Mouse (Mus musculus): ENCODE measurements at regions not wholly inside any gene's neighbourhood (a gene's known extent, or its start where the extent isn't known, plus 50 kb on each side); places are given as distances from the start of the nearest gene placed in this dataset.

DNA sequence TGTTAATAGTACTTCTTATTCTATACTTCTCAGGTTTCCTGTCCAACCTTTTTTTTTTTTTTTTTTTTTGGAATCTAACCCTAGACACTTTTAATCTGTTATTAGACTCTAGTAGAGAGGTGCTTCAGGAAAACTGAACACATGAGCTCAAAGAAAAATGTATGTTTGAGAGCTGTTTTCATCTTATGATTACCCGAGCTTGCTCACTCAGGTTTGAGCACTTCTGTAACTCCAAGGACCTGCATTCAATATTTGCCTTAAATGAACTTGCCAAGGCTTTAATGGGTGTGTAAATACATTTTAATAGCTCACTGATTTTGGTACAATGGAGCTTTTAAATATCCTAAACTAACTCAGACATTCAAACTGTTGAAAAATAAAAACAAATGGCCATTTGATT, 367.8 kb downstream of the Nr2f2 start:
- Histone ChIP-seq H3K27me3 (ENCODE audit: control insufficient read depth, insufficient read depth, low read length) (no peaks in the 10 kb centered on the region), H3K9ac (ENCODE audit: low read length) (no peak overlapping the region), H3K4me2 (ENCODE audit: low read depth, severe bottlenecking) (no peak overlapping the region), H3K36me3 (ENCODE audit: control insufficient read depth, insufficient read depth, low read length) (no peaks in the 10 kb centered on the region), H3K9me3 (ENCODE audit: control insufficient read depth, low read length) (no peaks in the 10 kb centered on the region), H3K4me3 (ENCODE audit: low read depth, low read length) (no peak overlapping the region), H3K27ac (replicated peaks; ENCODE audit: low read depth, low read length) (no peak overlapping the region), H3K4me1 (ENCODE audit: control insufficient read depth, insufficient read depth, low read length) (peaks cover 4% of the 10 kb centered on the region; the same call in 1 of the 2 replicates)
- no peak for DNase-seq (ENCODE audit: low spot score)
- no peak for ATAC-seq (ENCODE audit: insufficient number of reproducible peaks, low FRiP score, low TSS enrichment, low read depth)
- WGBS, result 76% methylated on average over 1 of the region's 1 CpGs

DNA sequence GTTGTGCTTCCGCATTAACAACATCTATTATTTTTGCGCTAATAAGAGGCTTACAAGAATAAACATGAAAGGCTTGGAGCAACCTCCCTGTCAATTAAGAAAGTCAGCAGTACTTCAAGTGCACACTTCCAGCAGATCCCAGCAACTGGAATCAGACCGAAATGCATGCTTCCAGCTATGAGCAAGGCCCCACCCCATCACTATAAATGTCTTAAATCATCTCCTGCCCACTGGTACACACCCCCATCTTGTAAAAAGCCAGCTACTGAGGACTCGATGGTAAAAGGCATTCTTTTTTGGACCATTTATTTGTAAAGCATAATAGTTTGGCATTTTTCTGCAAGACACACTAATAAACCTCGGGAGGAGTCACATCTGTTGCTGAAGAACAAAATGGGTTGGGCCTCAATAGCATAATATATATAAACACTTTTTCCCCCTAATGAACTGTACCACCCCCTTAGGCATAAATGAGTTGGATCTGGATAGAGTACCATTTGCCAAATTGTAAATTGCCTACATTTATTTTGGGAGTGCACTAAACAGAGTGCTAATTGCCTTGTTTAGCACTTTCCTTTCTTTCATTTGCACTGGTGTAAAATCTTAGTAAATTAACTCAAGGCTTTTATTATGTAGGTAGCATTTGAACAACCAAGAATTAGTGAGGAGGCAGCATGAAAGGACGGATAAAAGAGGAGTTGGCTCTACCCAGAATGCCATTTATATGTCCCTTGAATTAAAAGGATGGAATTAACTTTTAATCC, 371.8 kb downstream of the Nr2f2 start:
- ATAC-seq (ENCODE audit: insufficient number of reproducible peaks, low FRiP score, low TSS enrichment, low read depth) (no peak), DNase-seq (ENCODE audit: low spot score) (peak; percentile 22)
- Histone ChIP-seq H3K4me1 (ENCODE audit: control insufficient read depth, insufficient read depth, low read length) (peaks cover 10% of the 10 kb centered on the region; the same call in 1 of the 2 replicates), H3K9me3 (ENCODE audit: control insufficient read depth, low read length) (no peaks in the 10 kb centered on the region), H3K9ac (ENCODE audit: low read length) (no peak overlapping the region), H3K36me3 (ENCODE audit: control insufficient read depth, insufficient read depth, low read length) (no peaks in the 10 kb centered on the region), H3K4me2 (ENCODE audit: low read depth, severe bottlenecking) (no peak overlapping the region), H3K27me3 (ENCODE audit: control insufficient read depth, insufficient read depth, low read length) (no peaks in the 10 kb centered on the region), H3K27ac (replicated peaks; ENCODE audit: low read depth, low read length) (no peak overlapping the region), H3K4me3 (ENCODE audit: low read depth, low read length) (no peak overlapping the region)
- 44% methylated on average over 6 of the region's 6 CpGs for WGBS

DNA sequence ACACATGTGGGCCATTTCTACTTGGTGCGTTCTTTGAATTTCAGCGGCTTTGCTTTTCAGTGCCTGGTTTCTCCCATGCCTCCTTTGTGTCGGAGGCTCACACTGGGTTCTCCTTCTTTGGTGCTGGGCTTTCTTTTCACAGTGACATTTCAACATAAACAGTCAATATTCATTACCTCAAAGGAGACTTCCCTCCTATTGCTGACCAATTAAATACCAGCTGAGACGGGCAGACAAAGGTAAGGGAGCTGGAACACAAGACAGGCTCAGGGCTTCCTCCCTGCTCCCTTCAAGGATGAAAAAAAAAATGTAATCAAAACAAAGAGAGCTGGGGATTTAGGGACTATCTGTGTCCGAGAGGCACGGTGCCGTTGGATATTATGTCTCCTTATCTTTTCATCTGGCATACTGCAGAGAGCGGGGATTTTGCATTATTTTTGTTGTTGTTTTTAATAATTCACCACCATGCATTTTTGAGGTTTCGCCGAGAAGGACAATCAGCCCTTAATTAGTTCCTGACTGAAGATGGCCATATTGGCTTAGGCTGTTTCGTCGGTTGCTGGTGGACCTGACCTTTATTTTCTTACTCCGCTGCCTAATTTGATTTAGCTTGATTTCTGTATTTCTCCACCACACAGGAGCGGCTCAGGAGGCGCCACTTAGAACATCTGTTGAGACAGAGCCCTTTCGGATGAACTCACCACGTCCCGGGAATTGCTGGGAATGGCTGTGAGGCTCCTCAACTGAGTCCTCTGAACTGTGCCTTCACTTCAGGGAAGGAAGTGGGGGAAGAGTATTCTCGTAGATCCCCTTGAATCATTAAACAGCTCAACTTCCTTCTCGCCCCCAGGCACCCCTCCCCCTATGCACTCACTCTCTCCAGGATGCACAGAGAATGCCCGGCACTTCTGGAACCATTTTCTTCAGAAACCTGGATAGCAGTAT, 373.9 kb downstream of the Nr2f2 start:
- Histone ChIP-seq H3K4me3 (ENCODE audit: low read depth, low read length) (peak overlapping the region; percentile 14; the same call in 1 of the 2 replicates), H3K27me3 (ENCODE audit: control insufficient read depth, insufficient read depth, low read length) (no peaks in the 10 kb centered on the region), H3K27ac (replicated peaks; ENCODE audit: low read depth, low read length) (no peak overlapping the region), H3K9me3 (ENCODE audit: control insufficient read depth, low read length) (no peaks in the 10 kb centered on the region), H3K4me2 (ENCODE audit: low read depth, severe bottlenecking) (peak overlapping the region; percentile 48), H3K36me3 (ENCODE audit: control insufficient read depth, insufficient read depth, low read length) (no peaks in the 10 kb centered on the region), H3K4me1 (ENCODE audit: control insufficient read depth, insufficient read depth, low read length) (peaks cover 15% of the 10 kb centered on the region), H3K9ac (ENCODE audit: low read length) (no peak overlapping the region; the same call in 1 of the 2 replicates)
- ATAC-seq (ENCODE audit: insufficient number of reproducible peaks, low FRiP score, low TSS enrichment, low read depth) (no peak), DNase-seq (ENCODE audit: low spot score) (peak; percentile 24)
- WGBS, result 6% methylated on average over 21 of the region's 21 CpGs

DNA sequence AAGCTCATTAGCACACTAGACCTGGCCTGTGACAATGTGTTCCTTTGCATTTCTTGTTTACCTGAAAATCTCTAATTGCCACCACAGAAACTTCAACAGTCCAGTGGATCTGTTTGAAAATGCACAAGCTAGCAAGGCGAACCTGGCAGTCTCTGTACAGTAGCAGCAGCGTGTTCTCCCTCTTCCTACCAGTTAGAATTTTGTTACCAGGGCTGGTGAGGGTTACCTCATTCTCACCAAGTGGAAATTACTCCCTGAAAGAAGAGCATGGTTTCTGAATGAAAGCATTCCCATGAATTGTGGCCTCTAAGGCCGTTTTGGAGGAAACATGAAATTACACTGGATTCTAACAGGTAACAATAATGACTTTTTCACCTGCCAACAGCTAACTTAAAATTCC, 374.6 kb downstream of the Nr2f2 start:
- no peaks in the 10 kb centered on the region for H3K27me3 ChIP-seq (ENCODE audit: control insufficient read depth, insufficient read depth, low read length)
- ATAC-seq (ENCODE audit: insufficient number of reproducible peaks, low FRiP score, low TSS enrichment, low read depth) (no peak), DNase-seq (ENCODE audit: low spot score) (peak; percentile 22)
- H3K36me3 ChIP-seq (ENCODE audit: control insufficient read depth, insufficient read depth, low read length), result no peaks in the 10 kb centered on the region
- peak overlapping the region; percentile 48; the same call in 1 of the 2 replicates for H3K4me2 ChIP-seq (ENCODE audit: low read depth, severe bottlenecking)
- H3K27ac ChIP-seq (replicated peaks; ENCODE audit: low read depth, low read length), result no peak overlapping the region
- no peak overlapping the region for H3K4me3 ChIP-seq (ENCODE audit: low read depth, low read length)
- no peak overlapping the region for H3K9ac ChIP-seq (ENCODE audit: low read length)
- no peaks in the 10 kb centered on the region for H3K9me3 ChIP-seq (ENCODE audit: control insufficient read depth, low read length)
- peaks cover 15% of the 10 kb centered on the region for H3K4me1 ChIP-seq (ENCODE audit: control insufficient read depth, insufficient read depth, low read length)
- WGBS, result 18% methylated on average over 3 of the region's 3 CpGs

DNA sequence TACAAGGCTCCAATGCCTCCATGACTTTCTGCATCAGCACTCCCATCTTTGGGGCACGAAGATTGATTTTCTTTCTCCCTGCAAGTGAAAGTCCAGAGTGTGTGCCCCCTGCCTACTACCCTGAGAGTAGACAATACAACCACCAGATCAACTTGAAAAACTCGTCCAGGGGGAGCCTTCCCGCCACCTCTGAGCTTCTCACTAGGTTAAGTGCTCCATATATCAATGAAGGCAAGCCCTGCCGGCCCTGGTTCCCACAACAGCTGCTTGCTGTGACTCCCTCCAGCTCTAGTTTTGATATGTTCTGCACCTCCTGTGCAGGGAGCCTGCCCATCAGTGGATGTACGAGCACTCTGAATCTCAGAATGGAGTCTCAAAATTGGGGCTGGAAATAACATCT, 377.8 kb downstream of the Nr2f2 start:
- ATAC-seq (ENCODE audit: insufficient number of reproducible peaks, low FRiP score, low TSS enrichment, low read depth), result no peak

DNA sequence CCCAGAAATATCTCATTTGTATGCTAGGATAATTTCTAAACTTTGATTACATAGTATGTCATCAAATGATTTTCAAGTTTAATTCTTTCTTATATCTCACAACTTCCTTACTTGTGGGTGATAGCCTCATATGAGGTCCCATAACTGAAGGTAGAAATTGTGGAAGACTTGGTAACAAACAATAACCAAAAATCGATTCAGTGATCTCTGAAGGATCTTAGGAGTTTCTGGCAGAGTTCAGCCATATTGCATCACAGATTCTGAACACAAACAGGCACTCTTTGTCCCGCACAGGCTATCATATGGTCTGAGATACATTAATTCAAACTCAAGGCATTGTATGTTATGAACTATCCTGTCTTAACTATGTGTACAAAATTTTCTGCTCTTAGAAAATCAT, 385.2 kb downstream of the Nr2f2 start:
- Histone ChIP-seq H3K36me3 (ENCODE audit: control insufficient read depth, insufficient read depth, low read length) (no peaks in the 10 kb centered on the region), H3K4me1 (ENCODE audit: control insufficient read depth, insufficient read depth, low read length) (no peaks in the 10 kb centered on the region), H3K27ac (replicated peaks; ENCODE audit: low read depth, low read length) (no peak overlapping the region), H3K27me3 (ENCODE audit: control insufficient read depth, insufficient read depth, low read length) (no peaks in the 10 kb centered on the region), H3K4me3 (ENCODE audit: low read depth, low read length) (no peak overlapping the region), H3K9ac (ENCODE audit: low read length) (no peak overlapping the region), H3K4me2 (ENCODE audit: low read depth, severe bottlenecking) (no peak overlapping the region), H3K9me3 (ENCODE audit: control insufficient read depth, low read length) (no peaks in the 10 kb centered on the region)
- ATAC-seq (ENCODE audit: insufficient number of reproducible peaks, low FRiP score, low TSS enrichment, low read depth), result no peak
- 74% methylated on average over 2 of the region's 2 CpGs for WGBS
- no peak for DNase-seq (ENCODE audit: low spot score)

More for the DNA sequence above, 377.8 kb downstream of the Nr2f2 start:
- Histone ChIP-seq H3K27me3 (ENCODE audit: control insufficient read depth, insufficient read depth, low read length) (no peaks in the 10 kb centered on the region), H3K4me2 (ENCODE audit: low read depth, severe bottlenecking) (peak overlapping the region; percentile 1; the same call in 1 of the 2 replicates), H3K36me3 (ENCODE audit: control insufficient read depth, insufficient read depth, low read length) (no peaks in the 10 kb centered on the region), H3K9me3 (ENCODE audit: control insufficient read depth, low read length) (no peaks in the 10 kb centered on the region), H3K4me1 (ENCODE audit: control insufficient read depth, insufficient read depth, low read length) (peaks cover 15% of the 10 kb centered on the region), H3K9ac (ENCODE audit: low read length) (no peak overlapping the region), H3K4me3 (ENCODE audit: low read depth, low read length) (no peak overlapping the region), H3K27ac (replicated peaks; ENCODE audit: low read depth, low read length) (no peak overlapping the region)
- peak; percentile 58 for DNase-seq (ENCODE audit: low spot score)
- 3% methylated on average over 5 of the region's 5 CpGs for WGBS

DNA sequence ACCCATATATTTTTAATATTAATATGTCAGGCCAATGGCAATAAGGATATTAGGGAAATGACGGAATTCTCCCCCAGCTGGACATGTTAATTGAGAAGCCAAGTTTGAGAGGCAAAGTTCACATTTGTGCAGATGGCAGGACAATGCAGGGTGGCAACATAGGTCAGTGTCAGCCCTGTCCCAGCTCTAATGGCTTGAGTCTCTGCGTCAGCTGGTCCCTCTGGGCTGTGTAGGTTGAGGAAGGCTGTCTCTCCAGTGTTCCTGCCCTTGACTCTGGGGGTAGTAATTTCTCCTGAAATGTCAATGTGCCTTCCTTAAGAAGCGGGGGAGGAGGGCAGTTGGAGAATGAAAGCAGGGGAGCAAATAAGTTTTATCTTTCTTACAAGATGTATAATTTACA, 390.2 kb downstream of the Nr2f2 start:
- Histone ChIP-seq H3K4me1 (ENCODE audit: control insufficient read depth, insufficient read depth, low read length) (no peaks in the 10 kb centered on the region), H3K36me3 (ENCODE audit: control insufficient read depth, insufficient read depth, low read length) (no peaks in the 10 kb centered on the region), H3K9me3 (ENCODE audit: control insufficient read depth, low read length) (no peaks in the 10 kb centered on the region), H3K4me3 (ENCODE audit: low read depth, low read length) (no peak overlapping the region), H3K27ac (replicated peaks; ENCODE audit: low read depth, low read length) (no peak overlapping the region), H3K9ac (ENCODE audit: low read length) (no peak overlapping the region), H3K27me3 (ENCODE audit: control insufficient read depth, insufficient read depth, low read length) (no peaks in the 10 kb centered on the region), H3K4me2 (ENCODE audit: low read depth, severe bottlenecking) (no peak overlapping the region)
- ATAC-seq (ENCODE audit: insufficient number of reproducible peaks, low FRiP score, low TSS enrichment, low read depth) (no peak), DNase-seq (ENCODE audit: low spot score) (no peak)
- WGBS, result 78% methylated on average over 3 of the region's 3 CpGs

DNA sequence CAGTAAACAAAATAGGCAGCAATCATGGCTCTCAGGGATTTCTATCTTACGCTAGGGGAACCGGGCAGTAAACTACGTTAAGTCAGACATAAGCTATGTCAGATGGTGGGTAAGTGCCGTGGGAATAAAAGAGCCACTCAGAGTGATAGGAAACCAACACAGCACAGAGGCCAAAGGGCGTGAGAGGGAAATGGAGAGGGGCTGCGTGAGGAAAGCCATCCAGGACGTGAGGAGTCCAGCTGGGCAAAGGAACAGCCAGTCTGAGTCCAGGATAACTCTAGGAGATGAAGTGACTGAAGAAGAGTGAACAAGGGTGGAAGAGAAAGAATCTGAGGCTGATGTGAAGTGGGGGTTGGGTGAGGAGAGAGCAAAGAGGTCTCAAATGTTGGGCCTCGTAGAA, 402.5 kb downstream of the Nr2f2 start:
- H3K9me3 ChIP-seq (ENCODE audit: control insufficient read depth, low read length), result no peaks in the 10 kb centered on the region
- WGBS, result 63% methylated on average over 8 of the region's 8 CpGs
- no peak overlapping the region for H3K4me3 ChIP-seq (ENCODE audit: low read depth, low read length)
- no peak for ATAC-seq (ENCODE audit: insufficient number of reproducible peaks, low FRiP score, low TSS enrichment, low read depth)
- no peaks in the 10 kb centered on the region for H3K4me1 ChIP-seq (ENCODE audit: control insufficient read depth, insufficient read depth, low read length)
- no peak overlapping the region for H3K4me2 ChIP-seq (ENCODE audit: low read depth, severe bottlenecking)
- no peak overlapping the region for H3K27ac ChIP-seq (replicated peaks; ENCODE audit: low read depth, low read length)
- H3K9ac ChIP-seq (ENCODE audit: low read length), result no peak overlapping the region
- no peak for DNase-seq (ENCODE audit: low spot score)
- H3K27me3 ChIP-seq (ENCODE audit: control insufficient read depth, insufficient read depth, low read length), result no peaks in the 10 kb centered on the region
- H3K36me3 ChIP-seq (ENCODE audit: control insufficient read depth, insufficient read depth, low read length), result no peaks in the 10 kb centered on the region

Measured in limb, embryonic 11.5 days (tissue).